Mouse (Mus musculus): ENCODE measurements around the gene Gmds.

Gene Gmds

DNA sequence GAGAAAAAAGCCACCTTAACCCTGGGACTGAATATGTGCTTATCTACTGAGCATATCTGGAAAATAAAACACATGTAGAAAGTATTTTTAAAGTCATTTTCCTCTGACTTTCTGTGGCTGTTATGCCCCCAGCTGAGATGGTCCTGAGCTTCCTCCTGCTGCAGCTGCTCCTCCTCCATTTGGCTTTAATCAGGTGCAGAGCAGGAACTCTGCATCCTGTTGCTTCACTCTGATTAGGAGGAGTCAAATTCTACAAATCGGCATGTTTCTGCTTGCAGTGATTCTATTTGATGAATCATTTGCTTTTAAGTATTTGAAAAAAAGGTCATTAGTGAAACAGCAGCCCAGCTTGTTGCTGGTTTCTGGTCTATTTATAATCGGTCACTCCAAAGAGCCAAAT lies 177.0 kb downstream of the Gmds start:
- no peak for DNase-seq (ENCODE audit: low spot score)

DNA sequence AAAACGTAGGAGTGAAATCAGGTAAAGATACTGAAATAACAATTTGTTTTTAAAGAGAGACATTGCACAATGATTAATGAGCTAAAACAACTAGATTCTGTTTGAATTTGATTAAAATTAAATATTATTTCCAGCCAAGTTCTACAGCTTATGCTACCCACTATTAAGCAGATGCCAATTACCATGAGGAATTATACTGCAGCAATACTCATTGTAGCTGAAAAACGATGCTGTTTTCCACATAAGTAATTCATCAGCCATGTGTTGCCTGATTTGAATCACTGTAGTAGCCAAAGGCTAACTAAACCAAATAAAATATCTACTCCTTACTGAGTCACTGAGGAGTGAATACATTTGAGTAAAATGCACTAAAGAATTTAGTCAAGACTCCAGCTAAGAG lies 180.3 kb downstream of the Gmds start:
- DNase-seq (ENCODE audit: low spot score), result no peak

DNA sequence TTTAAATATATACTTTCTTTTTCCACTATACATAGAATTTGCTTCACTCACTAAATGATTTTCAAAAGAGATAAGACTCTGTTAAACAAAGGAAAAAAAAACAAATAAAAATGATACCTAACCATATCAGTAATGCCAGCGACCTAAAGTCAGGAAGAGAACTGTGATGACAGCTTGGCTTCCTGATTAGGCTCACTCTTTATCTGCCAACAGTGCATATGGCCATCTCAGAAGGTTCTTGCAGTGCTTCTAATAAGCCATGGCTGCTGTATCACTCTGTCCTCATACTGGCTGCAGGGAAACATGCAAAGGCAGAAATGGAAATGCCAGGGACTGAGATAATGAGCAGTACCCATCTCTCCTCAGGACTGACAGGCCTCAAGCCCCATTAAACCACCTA lies 192.6 kb downstream of the Gmds start:
- DNase-seq (ENCODE audit: low spot score), result no peak

DNA sequence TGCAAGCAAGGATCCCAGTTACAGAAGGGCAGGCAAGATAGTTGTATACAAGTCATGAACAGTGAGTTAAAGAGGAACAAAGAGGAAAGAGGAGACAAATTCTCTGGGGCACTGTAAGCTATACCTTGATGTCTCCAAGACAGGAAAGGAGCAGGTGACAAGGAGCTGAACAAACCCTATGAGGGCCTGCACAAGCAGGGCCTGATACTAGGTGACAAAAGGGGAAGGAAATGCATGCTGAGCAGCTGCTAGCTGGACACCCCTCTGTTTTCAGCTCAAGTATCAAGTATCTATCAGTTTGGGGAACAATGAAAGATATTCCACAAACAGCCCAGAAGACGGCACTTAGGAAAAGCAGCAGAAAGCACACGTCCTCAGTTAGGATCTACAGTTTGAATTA lies 193.4 kb downstream of the Gmds start:
- DNase-seq (ENCODE audit: low spot score), result no peak

DNA sequence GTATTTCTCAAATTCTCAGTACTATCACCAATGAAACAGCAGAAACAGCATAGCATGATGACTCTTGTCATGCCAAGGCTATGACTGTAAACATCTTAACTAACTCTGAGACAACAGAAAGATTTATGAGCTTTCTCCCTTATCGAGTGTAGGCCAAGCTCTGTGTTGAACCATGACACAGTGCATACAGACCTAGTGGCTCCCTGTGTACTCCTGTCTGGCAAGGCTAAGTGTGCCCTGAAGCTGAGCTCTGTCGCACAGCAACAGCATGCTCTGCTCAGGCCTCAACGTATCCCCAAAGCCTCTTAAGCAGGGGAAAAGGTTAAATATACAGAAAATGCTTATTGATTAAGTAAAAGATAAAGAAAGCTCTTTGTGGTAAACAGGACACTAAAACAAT lies 194.9 kb downstream of the Gmds start:
- DNase-seq (ENCODE audit: low spot score), result peak; percentile 69

DNA sequence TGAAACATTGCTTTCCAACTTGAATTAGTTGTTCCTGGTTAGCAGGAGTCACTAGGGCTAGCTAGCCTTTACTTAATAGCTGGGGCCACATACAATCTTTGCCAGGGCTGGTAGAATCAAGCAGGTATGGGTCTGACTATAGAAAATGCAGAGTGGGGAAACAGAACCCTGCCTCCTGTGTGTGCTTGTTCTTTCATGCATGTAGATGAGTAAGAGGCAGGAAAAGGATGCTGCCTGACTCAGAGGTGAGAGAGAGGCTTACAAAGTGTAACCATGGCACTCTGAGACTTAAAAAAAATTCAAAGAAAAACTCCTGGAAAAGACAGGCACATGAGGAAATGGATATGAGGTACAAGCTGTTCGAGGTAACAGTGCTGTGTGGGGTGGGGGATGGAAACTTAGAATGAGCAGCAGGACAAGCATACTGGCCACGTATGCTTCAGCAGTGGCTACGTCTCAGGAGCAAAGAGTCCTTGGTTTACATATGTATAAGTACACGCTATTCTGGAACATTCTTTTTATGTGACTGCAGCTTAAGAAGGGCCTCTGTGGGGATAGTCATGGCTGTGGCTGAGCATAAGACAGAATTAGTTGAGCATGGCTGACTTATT lies 203.8 kb downstream of the Gmds start:
- no peak for DNase-seq (ENCODE audit: low spot score)

DNA sequence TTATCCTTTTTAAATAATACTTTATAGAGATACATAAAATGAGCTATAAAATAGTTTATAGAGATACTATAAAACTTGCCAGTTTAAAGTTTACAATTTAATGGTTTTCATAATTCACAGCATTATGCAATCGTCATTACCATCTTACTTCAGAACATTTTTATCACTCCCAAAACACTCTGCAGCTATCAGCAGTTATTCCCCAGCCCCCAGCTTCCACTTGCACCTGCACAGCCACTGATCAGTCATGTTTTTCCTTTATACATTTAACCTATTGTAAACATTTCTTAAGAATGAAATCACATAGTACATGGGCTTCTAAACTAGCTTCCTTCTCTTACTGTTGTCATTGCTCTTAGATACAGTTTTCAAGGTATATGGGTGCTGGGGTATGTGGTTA lies 208.6 kb downstream of the Gmds start:
- no peak for DNase-seq (ENCODE audit: low spot score)

DNA sequence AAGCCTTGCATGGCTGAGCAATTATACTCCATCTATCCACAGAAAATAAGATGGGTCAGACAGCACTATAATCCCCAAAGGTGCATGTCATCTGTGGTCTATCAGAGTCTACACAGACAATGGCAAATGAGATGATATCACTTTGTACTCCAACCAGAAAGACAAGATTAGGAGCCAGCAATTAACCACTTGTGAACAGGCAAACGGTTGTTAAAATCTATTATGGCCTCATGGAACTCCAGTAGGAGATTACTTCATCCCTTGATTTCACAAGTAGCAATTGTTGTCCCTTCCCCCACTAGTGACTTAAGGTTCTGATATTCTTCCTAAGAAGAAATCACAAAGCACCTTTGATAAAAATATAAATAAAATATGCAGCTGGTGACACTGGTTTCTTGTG lies 220.2 kb downstream of the Gmds start:
- peak; percentile 22 for DNase-seq (ENCODE audit: low spot score)

DNA sequence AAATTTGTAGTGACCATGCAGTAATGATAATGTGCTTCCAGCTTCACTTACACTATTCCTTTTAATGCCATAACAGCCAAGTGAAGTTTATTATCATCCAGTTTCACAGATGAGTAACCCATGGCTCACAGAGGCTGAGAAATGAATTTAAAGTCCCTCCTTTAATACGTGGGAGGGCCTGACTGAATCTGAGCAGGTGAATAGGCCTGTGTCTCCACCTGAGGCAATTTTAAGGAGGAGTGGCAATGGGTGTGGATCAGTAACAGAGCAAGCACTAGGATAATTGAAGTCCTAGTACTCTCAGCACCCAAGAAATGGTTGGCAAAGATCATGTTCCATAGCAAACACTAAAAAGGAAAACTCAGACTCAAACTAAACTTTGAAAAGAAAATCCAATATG lies 223.1 kb downstream of the Gmds start:
- no peak for DNase-seq (ENCODE audit: low spot score)

DNA sequence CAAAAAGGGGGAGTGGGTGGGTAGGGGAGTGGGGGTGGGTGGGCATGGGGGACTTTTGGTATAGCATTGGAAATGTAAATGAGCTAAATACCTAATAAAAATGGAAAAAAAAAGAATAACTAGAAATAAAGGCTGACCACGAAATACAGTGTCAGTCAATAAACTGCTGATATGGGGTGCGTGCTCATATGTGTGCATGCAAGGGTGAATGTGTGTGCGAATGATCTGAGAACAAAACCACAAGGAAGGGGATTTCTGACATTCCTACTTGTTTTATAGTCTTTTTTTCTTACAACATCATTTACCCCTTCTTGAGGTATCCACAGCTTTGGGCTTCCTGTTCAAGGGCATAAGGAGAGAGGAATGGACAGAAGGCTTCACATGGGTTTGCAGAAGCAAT lies 224.7 kb downstream of the Gmds start:
- DNase-seq (ENCODE audit: low spot score), result no peak

DNA sequence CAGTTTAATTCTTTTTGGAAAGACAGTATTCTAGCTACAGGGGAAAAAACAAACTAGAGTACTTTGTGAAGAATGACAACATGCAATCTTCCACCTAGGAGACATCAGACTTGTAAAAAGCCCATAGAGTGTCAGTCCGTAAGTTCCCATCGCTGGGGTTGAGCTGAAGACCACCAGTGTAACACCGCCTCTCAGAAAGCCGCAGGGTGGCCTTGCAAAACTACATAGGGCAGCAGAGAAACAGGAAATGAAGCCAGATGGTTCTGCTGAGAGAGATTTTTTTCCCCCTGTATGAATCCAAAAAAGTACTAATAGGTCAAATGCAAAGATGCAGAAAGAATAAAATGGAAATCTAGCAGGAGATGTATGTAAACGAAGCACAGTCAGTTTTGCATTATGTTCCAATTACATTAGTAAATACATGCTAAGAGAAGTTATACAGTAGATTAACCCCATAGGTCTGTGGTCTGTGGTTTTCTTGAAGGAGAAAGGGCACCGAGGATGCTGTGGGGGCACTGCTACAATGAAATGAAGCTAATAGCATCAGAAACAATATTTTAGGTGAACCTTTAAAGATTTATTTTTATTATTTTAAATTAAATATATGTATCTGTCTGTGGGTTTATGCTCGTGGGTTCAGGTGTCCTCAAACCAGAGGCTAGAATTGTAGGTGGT lies 250.1 kb downstream of the Gmds start:
- DNase-seq (ENCODE audit: low spot score), result no peak

DNA sequence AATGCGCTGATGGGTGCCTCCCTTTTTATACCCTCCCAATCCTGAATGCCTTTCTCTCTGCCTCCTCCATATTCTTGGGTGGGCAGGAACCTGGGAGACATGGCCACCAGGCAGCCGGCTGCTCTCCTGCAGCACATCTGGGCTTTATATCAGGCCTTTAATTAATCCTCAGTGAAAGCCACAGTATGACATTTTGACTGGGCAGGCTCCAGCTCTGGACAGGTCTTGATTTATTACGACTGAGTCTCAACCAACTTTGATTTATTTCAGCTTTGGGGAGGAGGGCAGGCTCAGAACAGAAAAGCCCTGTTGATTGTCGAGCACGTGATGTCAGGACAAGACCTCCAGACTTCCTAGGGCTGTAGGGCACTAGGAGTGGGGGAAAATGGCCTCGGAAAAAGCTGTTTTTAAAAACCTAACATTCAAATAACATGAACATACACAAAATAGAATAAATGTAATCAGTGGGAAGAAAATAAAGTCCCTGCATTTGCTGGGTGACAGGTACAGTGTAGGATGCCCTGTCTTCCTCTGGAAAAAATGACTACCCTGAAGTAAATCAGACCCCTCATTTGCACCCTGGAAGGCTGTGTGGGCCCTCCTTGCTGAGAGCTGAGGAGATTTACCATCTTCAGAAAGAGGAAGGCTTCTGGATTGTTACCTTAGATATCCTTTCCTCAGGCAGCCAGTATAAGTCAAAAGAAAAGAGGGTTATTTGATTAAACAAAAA lies 257.9 kb downstream of the Gmds start:
- DNase-seq (ENCODE audit: low spot score), result peak; percentile 63

DNA sequence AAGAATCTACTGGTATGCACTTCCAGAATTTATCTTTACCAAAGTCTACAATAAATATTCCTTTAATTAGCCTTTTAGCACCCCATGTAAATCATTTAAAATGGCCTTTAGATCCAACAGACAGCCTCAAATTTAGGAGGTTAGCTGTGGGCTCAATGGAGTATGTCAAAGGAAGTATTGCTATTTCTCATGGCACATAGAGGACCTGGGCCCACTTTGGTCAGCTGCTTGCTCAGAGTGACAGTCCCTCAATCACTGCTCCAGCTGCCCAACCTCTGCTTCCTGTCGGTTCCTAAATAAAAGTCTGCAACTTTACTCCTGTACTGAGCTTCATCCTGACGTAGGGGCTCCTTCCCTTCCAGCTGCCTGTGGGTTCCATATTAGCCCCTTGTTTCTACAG lies 264.9 kb downstream of the Gmds start:
- DNase-seq (ENCODE audit: low spot score), result no peak

DNA sequence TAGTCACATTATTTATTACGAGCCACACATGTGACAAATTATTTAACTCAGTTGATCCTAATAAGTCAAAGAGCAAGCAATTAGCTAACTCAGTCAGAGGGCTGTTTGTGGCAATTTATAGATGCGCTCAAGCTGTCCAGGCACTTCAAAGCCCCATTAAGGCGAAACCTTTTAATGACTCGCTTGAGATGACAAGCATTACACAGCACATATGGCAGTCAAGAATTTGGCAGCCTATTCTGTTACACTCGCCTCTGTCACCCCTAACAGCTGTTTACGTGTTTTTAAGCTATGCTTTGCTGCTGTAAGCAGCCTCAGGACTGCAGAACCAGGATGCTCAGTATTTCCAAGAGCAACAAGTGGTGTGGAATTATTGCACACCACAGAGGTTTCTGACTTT lies 283.2 kb downstream of the Gmds start:
- no peak for DNase-seq (ENCODE audit: low spot score)

DNA sequence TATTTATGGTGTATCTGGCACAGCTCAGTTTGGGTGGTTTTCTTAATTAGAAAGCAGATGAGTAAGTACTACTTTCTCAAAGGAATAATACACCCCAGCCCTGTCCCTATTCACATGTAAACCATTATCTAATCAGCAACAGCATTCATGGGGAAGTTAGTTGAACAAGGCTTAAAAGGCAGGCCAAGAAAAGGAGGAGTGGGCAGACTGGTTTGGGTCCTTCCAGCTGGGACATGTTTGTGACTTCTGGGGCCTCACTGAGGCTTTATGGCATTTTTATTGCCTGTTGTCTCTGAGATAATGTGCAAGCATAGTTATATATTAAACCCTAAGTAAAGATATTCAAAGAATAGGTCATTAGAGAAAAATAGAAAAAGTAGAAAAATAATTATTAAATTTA lies 285.0 kb downstream of the Gmds start:
- no peak for DNase-seq (ENCODE audit: low spot score)

DNA sequence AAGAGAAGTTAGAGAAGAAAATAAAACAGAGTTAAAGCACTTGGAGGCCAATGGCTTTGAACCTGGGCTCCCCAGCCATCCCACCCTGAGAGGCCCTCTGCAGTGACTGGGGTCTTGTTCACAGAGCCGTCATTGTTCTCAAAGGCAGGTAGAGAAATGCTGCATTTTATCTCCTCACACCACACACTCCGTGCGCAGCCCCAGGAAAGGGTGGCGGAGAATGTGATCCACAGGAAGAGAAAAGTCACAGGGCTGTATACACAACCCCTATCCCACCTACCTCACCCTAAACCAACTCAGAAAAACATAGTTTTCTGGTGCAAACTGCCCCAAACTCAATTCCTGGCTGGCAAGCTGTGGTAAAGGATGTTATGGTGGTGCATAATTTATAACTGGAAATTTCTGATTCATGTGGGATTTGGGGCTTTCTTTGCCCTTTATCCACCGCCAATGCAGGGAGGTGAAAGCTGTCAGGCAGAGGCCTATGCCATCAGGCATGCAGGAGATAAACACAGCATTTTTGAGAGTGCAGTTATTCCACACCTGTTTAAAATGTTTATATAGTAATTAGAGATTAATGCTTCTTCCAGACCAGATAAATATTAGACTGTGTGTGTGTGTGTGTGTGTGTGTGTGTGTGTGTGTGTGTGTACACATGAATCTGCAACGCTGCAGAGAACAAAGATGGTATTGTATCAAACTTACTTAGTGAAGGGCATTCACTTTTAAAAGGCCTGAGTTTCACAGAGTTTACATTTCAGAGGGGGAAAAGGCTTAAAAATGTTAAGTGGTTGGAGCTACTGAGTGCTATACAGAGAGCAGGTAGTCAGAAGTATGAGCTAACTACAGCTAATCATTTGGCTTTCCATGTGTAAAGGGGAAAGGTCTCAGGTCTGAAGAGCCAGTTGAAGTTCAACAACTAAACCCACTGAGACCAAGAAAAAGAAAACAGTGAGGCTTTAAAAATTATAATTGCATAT lies 290.3 kb downstream of the Gmds start:
- DNase-seq (ENCODE audit: low spot score), result no peak

DNA sequence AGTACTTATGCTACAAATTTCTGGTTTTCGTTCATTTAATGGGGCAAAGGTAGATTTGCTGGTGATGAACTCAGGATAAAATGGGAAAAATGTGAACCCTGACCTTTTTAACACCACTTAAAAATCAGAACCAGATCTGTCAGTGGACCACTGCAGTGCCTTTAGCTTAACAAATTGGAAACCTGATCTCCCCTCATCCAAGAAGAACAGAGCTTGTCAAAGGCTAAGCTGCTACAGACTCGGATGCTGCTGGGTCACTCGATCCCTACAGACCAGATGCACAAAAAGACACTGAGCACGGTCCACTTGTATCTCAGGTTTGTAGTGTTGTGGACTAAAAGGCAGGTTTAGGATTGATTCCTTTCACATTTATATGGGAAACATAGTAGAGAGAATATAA lies 291.6 kb downstream of the Gmds start:
- DNase-seq (ENCODE audit: low spot score), result no peak

DNA sequence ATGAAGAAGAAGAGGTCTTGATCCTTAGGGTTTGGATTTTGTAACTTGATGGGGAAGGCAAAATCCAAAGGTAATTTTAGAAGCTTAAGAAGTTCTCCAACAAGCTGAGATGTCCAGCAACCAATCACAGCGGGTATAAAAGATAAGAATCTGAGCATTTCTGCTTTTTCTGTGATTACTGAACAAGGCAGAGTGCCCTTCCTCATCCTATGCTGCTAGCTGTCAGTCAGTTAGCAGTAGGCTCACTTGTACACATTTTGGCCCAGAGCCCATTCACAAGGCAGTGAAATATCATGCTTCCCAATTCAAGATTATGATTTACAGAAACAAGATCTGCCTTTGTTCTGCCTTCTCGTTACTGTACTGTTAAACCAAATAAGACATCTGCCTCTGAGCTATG lies 295.8 kb downstream of the Gmds start:
- no peak for DNase-seq (ENCODE audit: low spot score)

DNA sequence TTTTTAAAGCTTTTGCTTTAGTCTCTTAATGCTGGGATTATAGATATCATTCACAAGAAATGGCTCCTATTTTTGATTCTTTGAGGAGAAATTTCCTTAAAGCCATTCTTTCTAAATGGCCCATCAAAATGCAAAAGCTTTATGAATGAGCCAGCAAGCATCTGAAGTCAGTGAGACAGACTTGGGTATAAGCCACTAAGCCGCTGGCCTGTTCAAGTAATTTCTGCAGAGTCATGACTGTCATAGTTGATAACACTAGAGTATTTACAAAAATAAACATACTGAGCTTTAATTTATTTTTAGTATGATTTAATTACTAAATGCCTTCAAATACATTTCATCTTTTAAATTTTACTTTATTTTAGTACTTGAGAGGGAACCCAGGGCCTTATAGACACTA lies 297.7 kb downstream of the Gmds start:
- DNase-seq (ENCODE audit: low spot score), result no peak

DNA sequence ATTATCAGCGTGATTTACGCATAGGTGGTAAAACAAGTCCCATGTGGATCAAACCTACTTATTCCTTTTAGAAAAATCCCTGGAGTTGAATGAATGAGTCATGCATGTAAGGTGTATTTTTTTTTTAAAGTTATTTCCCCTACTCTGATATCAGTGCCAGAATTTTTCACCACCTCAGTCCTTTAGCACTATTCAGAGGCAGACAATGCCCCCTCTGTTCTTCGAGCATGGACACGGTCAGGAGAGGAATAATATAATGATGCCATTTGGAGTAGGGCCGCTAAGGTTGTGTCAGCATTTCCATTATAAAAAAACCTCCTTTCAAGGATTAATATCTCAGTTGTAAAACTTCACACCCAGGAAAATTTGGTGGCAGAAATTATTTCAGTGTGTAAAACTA lies 301.6 kb downstream of the Gmds start:
- DNase-seq (ENCODE audit: low spot score), result no peak

DNA sequence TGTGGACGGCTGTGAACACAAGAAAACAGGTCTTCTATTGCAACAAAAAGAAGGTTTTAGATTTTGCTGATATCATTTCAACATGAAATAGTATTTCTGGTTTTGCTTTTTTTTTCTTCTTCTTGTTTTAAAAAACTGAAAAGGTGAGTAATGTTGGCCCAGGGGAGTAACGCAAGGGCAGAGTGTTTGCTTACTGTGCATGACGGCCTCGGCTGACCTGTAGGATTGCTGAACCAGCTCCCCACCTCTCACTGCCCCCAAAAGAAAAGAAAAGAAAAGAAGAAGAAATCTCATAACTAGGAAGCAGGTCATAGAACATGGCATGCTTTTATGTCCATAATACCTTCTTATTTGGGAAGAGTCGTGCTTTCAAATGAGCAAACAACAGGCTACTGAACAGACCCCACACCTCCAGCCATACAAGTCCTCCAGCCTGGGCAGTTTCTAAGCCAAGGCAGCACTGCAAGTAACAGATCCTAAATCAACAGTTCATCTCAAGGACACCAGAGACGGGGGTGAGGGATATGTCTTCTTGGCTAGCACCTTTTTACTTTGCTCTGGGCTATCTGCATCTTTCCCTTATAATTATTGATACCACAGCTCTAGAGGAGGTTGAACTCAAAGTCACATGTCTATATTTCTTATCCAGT lies 303.6 kb downstream of the Gmds start:
- no peak for DNase-seq (ENCODE audit: low spot score)

DNA sequence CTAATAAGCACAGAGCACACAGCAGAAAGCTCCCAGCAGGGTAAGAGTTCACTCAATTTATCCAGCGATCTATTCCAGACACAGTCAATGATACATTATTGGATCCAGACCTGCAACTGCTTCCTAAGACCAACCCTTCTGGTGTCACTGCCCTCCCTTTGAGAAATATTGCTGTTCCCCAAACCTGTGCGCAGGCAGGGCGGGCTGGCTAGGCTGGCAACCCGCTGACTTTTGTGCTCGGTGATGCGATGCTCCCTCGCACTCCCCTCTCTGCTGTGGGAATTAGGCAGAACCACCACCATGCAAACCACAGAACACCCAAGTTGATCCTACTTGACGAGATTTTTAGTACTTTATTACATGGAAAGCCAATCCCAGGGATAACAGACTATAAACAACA lies 304.4 kb downstream of the Gmds start:
- no peak for DNase-seq (ENCODE audit: low spot score)

All from adipocyte (in vitro differentiated cells).